Comparison of ENCODE assay signal across 8 mouse cellular contexts in genomic region chr19:10940097-10940800, GRCm38 (mm10). TPM values are rescaled to one million over a fixed set of nuclear protein-coding genes. Genes with fewer than 3 reads are reported as not detected.
DNase-seq lines count a peak whose midpoint lies in the region; ATAC-seq and TF ChIP-seq lines count a peak whose summit lies in the region.

No protein-coding gene starts in this region.

- H3K27me3 ChIP-seq in E14TG2a.4 (ENCODE audit: insufficient read depth, low read length), result peaks cover 42% of the 10 kb centered on the region
- peaks cover 26% of the 10 kb centered on the region for H3K27me3 ChIP-seq in forebrain, embryonic 10.5 days (ENCODE audit: poor library complexity, severe bottlenecking)
- H3K27me3 ChIP-seq in lung, embryonic 16.5 days (ENCODE audit: control insufficient read depth, insufficient read depth, low read depth, low read length), result no peaks in the 10 kb centered on the region; the same call in 1 of the 2 replicates

- peak; percentile 82 to 85 for ATAC-seq in hematopoietic stem cell, adult 5-6 weeks (replicated peaks in 1 of 2; ENCODE audit: insufficient read depth in 1 of 2, low FRiP score in 2 of 2, low TSS enrichment in 1 of 2, low read depth in 1 of 2, poor library complexity in 2 of 2, severe bottlenecking in 2 of 2)
- ATAC-seq in lung, embryonic 16.5 days (ENCODE audit: low read depth), result peak; percentile 87

- peak overlapping the region; percentile 62 for H3K9ac ChIP-seq in lung, embryonic 16.5 days (ENCODE audit: low read length)

- H3K4me2 ChIP-seq in lung, embryonic 16.5 days (ENCODE audit: low read depth, low read length), result peak overlapping the region; percentile 90

- peak; percentile 57 for TF ChIP-seq CTCF in E14TG2a.4 (conservative IDR thresholded peaks at IDR 0.05; ENCODE audit: low read length)

- peaks cover 41% of the 10 kb centered on the region for H3K36me3 ChIP-seq in E14TG2a.4 (ENCODE audit: insufficient read depth, low read length)
- peaks cover 40% of the 10 kb centered on the region for H3K36me3 ChIP-seq in forebrain, embryonic 10.5 days (replicated peaks)
- H3K36me3 ChIP-seq in lung, embryonic 16.5 days (ENCODE audit: control insufficient read depth, insufficient read depth, low read length), result peaks cover 33% of the 10 kb centered on the region

- DNase-seq in c-Kit-positive CD71-positive TER-119-negative erythroid progenitor cells, embryonic 14.5 days (ENCODE audit: low read depth), result peak; percentile 61
- peak; percentile 87 for DNase-seq in forebrain, embryonic 10.5 days (ENCODE audit: extremely low spot score, low spot score)
- DNase-seq in layer of hippocampus, adult 8-10 months (ENCODE audit: low spot score in 2 of 2), result peak; percentile 39 to 73
- DNase-seq in retina, adult 2 months (ENCODE audit: low read depth, low spot score), result peak; percentile 48
- peak; percentile 58 for DNase-seq in thymus, postnatal 25 days

- H3K9me3 ChIP-seq in E14TG2a.4 (ENCODE audit: low read length), result no peaks in the 10 kb centered on the region
- H3K9me3 ChIP-seq in forebrain, embryonic 10.5 days, result no peaks in the 10 kb centered on the region; the same call in 1 of the 2 replicates
- H3K9me3 ChIP-seq in lung, embryonic 16.5 days (ENCODE audit: control insufficient read depth, low read length), result no peaks in the 10 kb centered on the region

- peak overlapping the region; percentile 92 for H3K27ac ChIP-seq in forebrain, embryonic 10.5 days
- H3K27ac ChIP-seq in lung, embryonic 16.5 days (ENCODE audit: low read length), result no peak overlapping the region

- peak overlapping the region; percentile 70 for H3K4me3 ChIP-seq in E14TG2a.4 (replicated peaks; ENCODE audit: low read length)
- peak overlapping the region; percentile 57 for H3K4me3 ChIP-seq in forebrain, embryonic 10.5 days
- peak overlapping the region; percentile 40 for H3K4me3 ChIP-seq in lung, embryonic 16.5 days (ENCODE audit: low read length)

- 17% methylated on average over 37 of the region's 37 CpGs for WGBS in forebrain, embryonic 10.5 days
- WGBS in lung, embryonic 16.5 days, result 16% methylated on average over 37 of the region's 37 CpGs

- peaks cover 25% of the 10 kb centered on the region for H3K4me1 ChIP-seq in E14TG2a.4 (replicated peaks; ENCODE audit: low read depth, low read length)
- H3K4me1 ChIP-seq in forebrain, embryonic 10.5 days, result peaks cover 21% of the 10 kb centered on the region
- peaks cover 13% of the 10 kb centered on the region for H3K4me1 ChIP-seq in lung, embryonic 16.5 days (replicated peaks; ENCODE audit: control insufficient read depth, insufficient read depth, low read length)

RNA-seq across cellular contexts. Expression of gene Ptgdr2, which starts 3.3 kb away (rescaled TPM):
- polyA plus RNA-seq in forebrain, embryonic 10.5 days (2016; fragmentation: Nextera tagmentation; extraction: Ambion mirVana), result 0.06 and 0.09 TPM in 2 replicates
- total RNA-seq in hematopoietic stem cell, adult 5-6 weeks (2017), result 0.10 and 0.75 TPM in 2 replicates
- total RNA-seq in layer of hippocampus, adult 8-10 months (2022), result under 1 TPM in 2 of 4 experiments, not detected in 2; 0.16 to 0.35 TPM
- 0.11 and 0.16 TPM in 2 replicates for polyA plus RNA-seq in lung, embryonic 16.5 days (2015; fragmentation: Nextera tagmentation; extraction: Ambion mirVana)

RNA-seq across cellular contexts. Expression of gene Ccdc86, which starts 8.8 kb away (rescaled TPM):
- 45.0 and 46.0 TPM in 2 replicates for polyA plus RNA-seq in forebrain, embryonic 10.5 days (2016; fragmentation: Nextera tagmentation; extraction: Ambion mirVana)
- 20.8 and 23.7 TPM in 2 replicates for total RNA-seq in hematopoietic stem cell, adult 5-6 weeks (2017)
- 10 to 100 TPM in 2 of 4 experiments, 1 to 10 TPM in 2; 8.1 to 10.5 (median 9.8) TPM for total RNA-seq in layer of hippocampus, adult 8-10 months (2022)
- polyA plus RNA-seq in lung, embryonic 16.5 days (2015; fragmentation: Nextera tagmentation; extraction: Ambion mirVana), result 22.6 and 23.9 TPM in 2 replicates

RNA-seq across cellular contexts. Expression of gene Zp1, which starts 19.8 kb away (rescaled TPM):
- not detected in 2 replicates for polyA plus RNA-seq in forebrain, embryonic 10.5 days (2016; fragmentation: Nextera tagmentation; extraction: Ambion mirVana)
- total RNA-seq in hematopoietic stem cell, adult 5-6 weeks (2017), result not detected in 2 replicates
- not detected for total RNA-seq in layer of hippocampus, adult 8-10 months (2022)
- not detected in 2 replicates for polyA plus RNA-seq in lung, embryonic 16.5 days (2015; fragmentation: Nextera tagmentation; extraction: Ambion mirVana)

RNA-seq across cellular contexts. Expression of gene Ms4a10, which starts 34.2 kb away (rescaled TPM):
- polyA plus RNA-seq in forebrain, embryonic 10.5 days (2016; fragmentation: Nextera tagmentation; extraction: Ambion mirVana), result not detected in 2 replicates
- total RNA-seq in hematopoietic stem cell, adult 5-6 weeks (2017), result not detected in 2 replicates
- not detected for total RNA-seq in layer of hippocampus, adult 8-10 months (2022)
- not detected in 2 replicates for polyA plus RNA-seq in lung, embryonic 16.5 days (2015; fragmentation: Nextera tagmentation; extraction: Ambion mirVana)

RNA-seq across cellular contexts. Expression of gene Prpf19, which starts 45.2 kb away (rescaled TPM):
- 43.8 and 47.1 TPM in 2 replicates for polyA plus RNA-seq in forebrain, embryonic 10.5 days (2016; fragmentation: Nextera tagmentation; extraction: Ambion mirVana)
- total RNA-seq in hematopoietic stem cell, adult 5-6 weeks (2017), result 109 and 145 TPM in 2 replicates
- total RNA-seq in layer of hippocampus, adult 8-10 months (2022), result 100 to 1,000 TPM; 188 to 216 (median 197) TPM
- 33.0 and 34.4 TPM in 2 replicates for polyA plus RNA-seq in lung, embryonic 16.5 days (2015; fragmentation: Nextera tagmentation; extraction: Ambion mirVana)
